Mouse (Mus musculus) kidney, embryonic 15.5 days (tissue): ENCODE results near the gene Gm42791. TPM values are rescaled to one million over a fixed set of nuclear protein-coding genes. Genes with fewer than 3 reads are reported as not detected.

Experiments used
- ATAC-seq: fragments of 200-750 bp; cut with Nextera tagmentation; replicated peaks from 2 replicates; pipeline ENCODE4 v1.8.0; 2017; ENCODE audit warnings: moderate TSS enrichment; ENCODE audit not compliant: low FRiP score
- H3K27ac ChIP-seq: fragments of 300-500 bp; sonication (generic); 2 replicates; pipeline ENCODE4 v1.5.1; 2015; ENCODE audit warnings: mild to moderate bottlenecking, inconsistent platforms
- H3K27me3 ChIP-seq: fragments of 300-500 bp; sonication (generic); 2 replicates; pipeline ENCODE4 v1.6.1; 2015; ENCODE audit warnings: inconsistent platforms
- H3K36me3 ChIP-seq: fragments of 300-500 bp; sonication (generic); 2 replicates; pipeline ENCODE4 v1.6.1; 2015; ENCODE audit warnings: inconsistent platforms
- H3K4me1 ChIP-seq: fragments of 300-500 bp; sonication (generic); 2 replicates; pipeline ENCODE4 v1.6.1; 2015; ENCODE audit warnings: inconsistent platforms
- H3K4me2 ChIP-seq: fragments of 300-500 bp; sonication (generic); 2 replicates; pipeline ENCODE4 v1.6.1; 2015; ENCODE audit warnings: moderate library complexity, mild to moderate bottlenecking, inconsistent platforms
- H3K4me3 ChIP-seq: fragments of 300-500 bp; sonication (generic); replicated peaks from 2 replicates; pipeline ENCODE4 v1.5.1; 2015; ENCODE audit warnings: mild to moderate bottlenecking, inconsistent platforms
- H3K9ac ChIP-seq: fragments of 300-500 bp; sonication (generic); 2 replicates; pipeline ENCODE4 v1.6.1; 2015; ENCODE audit warnings: mild to moderate bottlenecking, inconsistent platforms
- H3K9me3 ChIP-seq: fragments of 300-500 bp; sonication (generic); replicated peaks from 2 replicates; pipeline ENCODE4 v1.6.1; 2016; ENCODE audit warnings: inconsistent platforms
- WGBS: fragments of 180-500 bp; shearing (Covaris S2); methylation state at CpG from one replicate; pipeline ENCODE4 v1.1.7; 2015; ENCODE audit warnings: mixed read lengths; 5-methylcytosine and 5-hydroxymethylcytosine counted together
- polyA plus RNA-seq: library from polyadenylated mRNA; unstranded; fragments of >200 nt; fragmentation: Nextera tagmentation; extraction: Ambion mirVana; gene quantifications from 2 replicates; pipeline ENCODE4 v1.2.1, GENCODE M21; 2015

Gene Gm42791
- 3.2 TPM in 1 of 2 replicates, not detected in the other for polyA plus RNA-seq

DNA sequence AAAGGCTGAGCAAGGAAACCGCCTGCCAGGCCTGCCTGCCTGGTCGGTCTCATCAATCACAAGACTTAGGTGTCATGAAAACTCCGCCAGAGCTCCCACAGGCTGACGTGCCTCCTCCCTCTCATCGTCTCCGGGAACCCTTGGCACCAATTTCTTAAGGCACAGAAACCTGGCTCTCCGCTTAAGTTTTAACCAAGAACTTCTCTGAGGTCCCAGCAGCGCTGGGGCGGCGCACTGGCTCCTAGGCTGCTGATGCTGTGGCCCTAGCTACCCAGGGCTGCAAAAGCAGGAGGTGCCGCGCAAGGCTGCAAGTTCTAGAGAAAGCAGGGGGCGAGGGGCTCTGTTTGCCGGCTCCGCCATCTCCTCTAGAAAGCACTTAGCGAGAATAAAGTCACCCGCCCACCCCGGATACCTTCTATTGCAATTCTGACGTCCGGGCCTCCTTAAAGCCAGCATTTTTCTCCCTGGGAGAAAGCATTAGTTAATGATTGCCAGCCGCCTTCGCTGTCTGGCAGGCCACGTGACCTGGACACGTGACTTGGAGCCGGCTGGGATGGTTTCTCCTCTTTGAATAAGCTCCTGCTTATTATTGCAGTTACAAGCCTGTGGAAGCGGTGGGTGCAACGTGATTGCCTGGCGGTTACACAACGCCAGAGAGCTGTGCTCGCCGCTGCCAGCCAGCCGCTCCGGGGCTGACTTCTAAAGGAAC, at the start of gene Gm42791:
Gene Gm42791 (minus strand): TSS at position 442 of the 709 bp plus-strand sequence.
- Histone ChIP-seq H3K27ac (peak within 1 kb of the TSS; percentile 98), H3K27me3 (no peaks in the 10 kb centered on the region), H3K9ac (peak within 1 kb of the TSS; percentile 69), H3K4me3 (peak within 1 kb of the TSS; percentile 56), H3K4me1 (peaks cover 59% of the 10 kb centered on the region), H3K4me2 (peak within 1 kb of the TSS; percentile 80), H3K36me3 (no peaks in the 10 kb centered on the region), H3K9me3 (no peaks in the 10 kb centered on the region)
- ATAC-seq = peak; percentile 81
- under 1% methylated on average over 33 of the region's 33 CpGs for whole genome bisulfite sequencing

DNA sequence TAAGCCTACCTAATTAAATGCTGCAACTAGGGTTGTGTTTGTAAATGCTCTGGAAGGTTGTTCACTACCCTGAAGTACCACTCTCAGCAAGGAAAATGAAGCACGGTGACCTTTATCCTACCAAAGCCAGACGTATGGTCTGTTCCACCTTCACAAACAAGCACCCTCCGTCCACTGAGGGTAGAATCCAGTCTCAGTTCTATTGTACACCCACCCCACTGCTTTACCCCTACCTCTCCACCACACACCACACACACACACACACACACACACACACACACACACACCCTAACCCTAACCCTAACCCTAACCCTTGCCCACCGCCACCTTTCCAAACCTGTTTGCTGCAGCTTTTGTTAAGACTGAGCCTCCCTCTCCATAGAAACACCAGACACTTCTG, 49.1 kb upstream of the Gm42791 start:
- no peak for ATAC-seq
- Histone ChIP-seq H3K4me3 (no peak overlapping the region), H3K27ac (no peak overlapping the region), H3K4me2 (no peak overlapping the region), H3K4me1 (no peaks in the 10 kb centered on the region), H3K9me3 (peaks cover 4% of the 10 kb centered on the region; the same call in 1 of the 2 replicates), H3K27me3 (no peaks in the 10 kb centered on the region), H3K9ac (no peak overlapping the region), H3K36me3 (peaks cover 26% of the 10 kb centered on the region)
- 72% methylated on average over 4 of the region's 4 CpGs for WGBS

DNA sequence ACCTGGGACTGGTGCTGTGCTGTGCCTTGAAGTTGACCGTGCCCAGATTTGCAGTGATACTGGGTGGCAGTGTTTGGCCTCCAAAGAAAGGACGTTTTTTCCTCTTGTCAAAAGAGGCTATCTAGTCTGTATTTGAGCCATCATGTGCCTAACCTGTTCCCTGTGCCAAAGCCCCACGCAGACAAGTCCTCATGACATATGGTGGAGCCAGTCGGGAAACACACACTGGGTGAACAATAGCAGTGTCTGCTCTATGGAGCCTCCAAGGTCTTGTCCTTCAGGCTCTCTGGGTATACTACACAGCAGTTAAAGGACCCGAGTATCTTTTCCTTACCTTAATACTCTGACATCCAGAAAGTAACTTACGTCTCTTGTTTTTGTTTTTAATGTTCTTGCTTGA, 48.3 kb upstream of the Gm42791 start:
- H3K4me2 ChIP-seq = no peak overlapping the region
- no peak overlapping the region for H3K4me3 ChIP-seq
- no peaks in the 10 kb centered on the region for H3K4me1 ChIP-seq
- ATAC-seq = no peak
- H3K27ac ChIP-seq = no peak overlapping the region
- H3K27me3 ChIP-seq = no peaks in the 10 kb centered on the region
- H3K9me3 ChIP-seq = peaks cover 4% of the 10 kb centered on the region; the same call in 1 of the 2 replicates
- H3K9ac ChIP-seq = no peak overlapping the region
- 82% methylated on average over 6 of the region's 6 CpGs for WGBS
- H3K36me3 ChIP-seq = peaks cover 21% of the 10 kb centered on the region

DNA sequence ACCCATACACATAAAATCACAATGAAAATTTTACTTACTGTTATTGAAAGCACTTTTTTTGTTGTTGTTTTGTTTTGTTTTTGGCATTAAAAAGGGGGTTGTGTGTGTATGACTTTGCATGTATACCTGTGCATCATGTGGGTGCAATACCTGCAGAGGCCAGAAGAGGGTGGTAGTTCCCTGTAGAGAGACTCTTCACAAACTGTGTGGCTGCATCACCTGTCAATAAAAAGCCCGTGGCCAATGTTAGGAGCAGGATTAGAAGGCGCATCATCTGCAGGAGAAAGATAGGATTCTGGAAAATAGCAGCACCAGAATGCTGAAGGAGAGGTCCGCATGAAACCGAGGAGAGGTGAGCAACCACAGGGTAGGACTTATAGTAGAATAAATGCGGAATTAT, 44.9 kb upstream of the Gm42791 start:
- H3K4me2 ChIP-seq = no peak overlapping the region
- ATAC-seq = no peak
- H3K4me1 ChIP-seq = peaks cover 7% of the 10 kb centered on the region; the same call in 1 of the 2 replicates
- no peaks in the 10 kb centered on the region for H3K36me3 ChIP-seq
- no peaks in the 10 kb centered on the region for H3K27me3 ChIP-seq
- no peak overlapping the region for H3K4me3 ChIP-seq
- peaks cover 9% of the 10 kb centered on the region for H3K9me3 ChIP-seq
- 89% methylated on average over 5 of the region's 5 CpGs for WGBS
- H3K27ac ChIP-seq = no peak overlapping the region
- H3K9ac ChIP-seq = no peak overlapping the region

DNA sequence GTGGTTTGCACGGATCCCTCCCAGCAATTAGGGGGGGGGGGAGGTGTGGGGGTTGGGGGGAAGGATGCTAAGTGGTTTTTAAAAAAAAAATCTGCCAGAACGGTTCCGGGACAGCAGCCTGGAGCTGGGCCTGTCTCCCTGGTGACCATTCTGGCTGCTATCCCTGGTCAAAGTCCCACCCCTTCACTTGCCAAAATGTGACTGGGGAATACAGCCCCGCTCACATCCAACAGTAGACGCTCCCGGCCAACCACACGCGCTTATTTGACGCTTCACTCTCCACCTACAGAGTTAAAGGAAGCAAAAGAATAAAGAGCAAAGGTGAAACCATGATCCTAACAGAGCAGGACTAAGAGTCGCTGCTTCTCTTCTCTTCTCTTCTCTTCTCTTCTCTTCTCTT, 42.8 kb upstream of the Gm42791 start:
- ATAC-seq = no peak
- no peak overlapping the region for H3K27ac ChIP-seq
- WGBS = 29% methylated on average over 10 of the region's 10 CpGs
- H3K27me3 ChIP-seq = no peaks in the 10 kb centered on the region
- H3K36me3 ChIP-seq = no peaks in the 10 kb centered on the region
- no peak overlapping the region for H3K4me3 ChIP-seq
- H3K9me3 ChIP-seq = peaks cover 9% of the 10 kb centered on the region
- peaks cover 7% of the 10 kb centered on the region; the same call in 1 of the 2 replicates for H3K4me1 ChIP-seq
- H3K9ac ChIP-seq = no peak overlapping the region
- no peak overlapping the region for H3K4me2 ChIP-seq

DNA sequence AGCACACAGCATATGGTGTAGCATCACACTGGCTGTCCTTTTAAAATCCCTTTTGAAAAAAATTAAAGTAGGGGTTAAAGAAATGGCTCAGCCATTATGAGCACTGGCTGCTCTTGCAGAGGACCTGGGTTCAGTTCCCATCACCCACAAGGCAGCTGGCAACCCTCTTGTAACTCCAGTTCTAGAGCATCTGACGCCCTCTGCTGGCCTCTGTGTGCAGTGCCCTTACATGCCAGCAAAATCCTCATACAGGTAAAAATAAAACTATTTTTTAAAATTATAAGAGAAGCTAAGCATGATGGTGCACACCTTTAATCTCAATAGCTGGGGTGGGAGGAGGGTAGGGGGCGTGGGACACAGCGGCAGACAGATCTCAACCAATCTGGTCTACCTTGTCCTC, 42.0 kb upstream of the Gm42791 start:
- H3K9me3 ChIP-seq = peaks cover 9% of the 10 kb centered on the region
- peaks cover 10% of the 10 kb centered on the region for H3K4me1 ChIP-seq
- no peak overlapping the region for H3K4me3 ChIP-seq
- ATAC-seq = no peak
- 95% methylated on average over 3 of the region's 3 CpGs for WGBS
- no peaks in the 10 kb centered on the region for H3K36me3 ChIP-seq
- no peak overlapping the region for H3K27ac ChIP-seq
- H3K27me3 ChIP-seq = no peaks in the 10 kb centered on the region
- H3K4me2 ChIP-seq = no peak overlapping the region
- no peak overlapping the region for H3K9ac ChIP-seq

DNA sequence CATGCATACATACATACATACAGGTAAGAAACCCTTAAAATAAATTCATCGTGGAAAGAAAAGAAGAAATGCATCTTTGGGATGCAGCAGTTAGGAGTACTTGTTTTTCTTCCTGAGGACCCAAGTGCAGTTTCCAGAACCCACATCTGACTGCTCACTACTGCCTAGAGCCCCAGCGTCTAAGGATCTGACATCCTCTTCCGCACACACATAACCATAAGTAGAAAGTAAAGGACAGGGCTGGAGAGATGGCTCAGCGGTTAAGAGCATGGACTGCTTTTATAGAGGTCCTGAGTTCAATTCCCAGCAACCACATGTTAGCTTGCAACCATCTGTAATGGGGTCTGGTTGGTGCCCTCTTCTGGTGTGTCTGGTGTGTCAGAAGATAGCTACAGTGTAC, 37.5 kb upstream of the Gm42791 start:
- H3K9ac ChIP-seq = no peak overlapping the region
- H3K9me3 ChIP-seq = peaks cover 6% of the 10 kb centered on the region
- H3K36me3 ChIP-seq = no peaks in the 10 kb centered on the region
- H3K27ac ChIP-seq = no peak overlapping the region
- 93% methylated on average over 4 of the region's 4 CpGs for WGBS
- no peak for ATAC-seq
- peaks cover 27% of the 10 kb centered on the region for H3K4me1 ChIP-seq
- no peak overlapping the region for H3K4me2 ChIP-seq
- no peaks in the 10 kb centered on the region for H3K27me3 ChIP-seq
- no peak overlapping the region for H3K4me3 ChIP-seq

DNA sequence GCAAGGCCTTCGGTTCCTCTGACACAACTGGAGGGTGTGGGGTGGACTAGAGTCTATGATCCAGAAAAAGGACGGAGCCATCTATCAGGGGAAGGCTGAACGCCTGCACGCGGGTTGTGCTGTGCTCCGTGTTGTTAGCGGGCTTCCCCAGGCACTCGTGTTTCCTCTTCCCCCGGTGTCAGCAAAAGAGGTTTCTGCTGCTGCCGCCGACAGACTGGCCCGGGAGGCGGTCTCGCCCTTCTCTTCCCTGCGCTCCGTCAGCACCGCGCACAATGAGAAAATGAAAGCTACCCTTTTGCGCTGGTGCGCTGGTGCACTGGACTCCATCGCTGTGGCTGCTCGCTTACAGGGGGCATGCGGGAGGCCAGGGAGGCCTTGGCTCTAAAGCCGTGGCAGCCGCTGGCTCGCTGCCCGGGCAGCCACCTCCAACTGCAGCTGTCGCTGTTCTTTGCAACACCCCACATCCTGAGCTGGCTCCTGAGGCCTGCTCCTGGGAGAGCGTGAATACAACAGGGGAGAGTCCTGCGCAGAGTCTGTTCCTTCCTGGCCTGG, 36.3 kb upstream of the Gm42791 start:
- H3K36me3 ChIP-seq = no peaks in the 10 kb centered on the region
- WGBS = 2% methylated on average over 30 of the region's 30 CpGs
- H3K4me3 ChIP-seq = peak overlapping the region; percentile 44
- peak; percentile 77 for ATAC-seq
- peak overlapping the region; percentile 74 for H3K4me2 ChIP-seq
- peaks cover 24% of the 10 kb centered on the region for H3K4me1 ChIP-seq
- peak overlapping the region; percentile 92 for H3K27ac ChIP-seq
- no peaks in the 10 kb centered on the region for H3K9me3 ChIP-seq
- peak overlapping the region; percentile 59 for H3K9ac ChIP-seq
- no peaks in the 10 kb centered on the region for H3K27me3 ChIP-seq

DNA sequence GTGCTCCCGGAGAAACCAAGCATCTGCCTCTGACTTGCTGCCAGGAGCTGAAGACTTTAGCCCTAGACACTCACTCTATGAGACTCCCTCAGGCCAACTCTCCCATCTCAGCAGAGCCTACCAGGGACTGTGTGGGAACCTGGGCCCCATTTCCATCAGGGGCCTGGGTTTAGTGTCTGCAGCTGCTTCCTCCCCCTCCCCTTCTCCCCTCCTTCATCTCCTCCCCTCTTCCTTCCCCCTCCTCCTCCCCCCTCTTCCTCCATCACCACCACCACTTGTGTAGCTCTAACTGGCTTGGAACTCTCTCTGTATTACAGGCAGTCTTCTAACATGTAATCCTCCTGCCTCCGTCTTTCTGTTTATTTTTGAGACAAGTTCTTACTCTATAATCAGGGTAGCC, 35.2 kb upstream of the Gm42791 start:
- H3K4me1 ChIP-seq = peaks cover 24% of the 10 kb centered on the region
- H3K9ac ChIP-seq = no peak overlapping the region; the same call in 1 of the 2 replicates
- H3K27me3 ChIP-seq = no peaks in the 10 kb centered on the region
- H3K4me3 ChIP-seq = no peak overlapping the region
- peak overlapping the region; percentile 92 for H3K27ac ChIP-seq
- H3K4me2 ChIP-seq = no peak overlapping the region
- no peaks in the 10 kb centered on the region for H3K9me3 ChIP-seq
- ATAC-seq = no peak
- 50% methylated on average over 2 of the region's 2 CpGs for WGBS
- no peaks in the 10 kb centered on the region for H3K36me3 ChIP-seq

DNA sequence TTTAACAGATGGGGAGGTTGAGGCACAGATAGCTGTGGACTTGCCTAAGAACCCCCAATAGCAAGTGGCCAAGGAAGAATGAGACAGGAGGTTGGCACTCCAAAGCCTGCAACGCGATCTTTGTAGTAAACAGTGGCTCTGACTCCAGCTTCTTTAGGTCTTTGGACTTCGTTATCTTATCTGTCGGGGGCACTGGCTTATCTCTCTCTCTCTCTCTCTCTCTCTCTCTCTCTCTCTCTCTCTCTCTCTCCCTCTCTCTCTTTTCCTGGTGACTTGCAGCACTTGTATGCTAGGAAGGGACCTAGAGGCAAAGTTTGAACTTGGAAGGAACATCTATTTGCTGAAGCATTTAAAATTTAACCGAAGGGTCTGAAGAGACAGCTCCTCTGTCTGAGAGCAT, 33.4 kb upstream of the Gm42791 start:
- Histone ChIP-seq H3K36me3 (no peaks in the 10 kb centered on the region), H3K4me2 (no peak overlapping the region), H3K27ac (0 out of 2 replicates have a peak overlapping the region, but pooled peaks have one; percentile 27), H3K4me1 (peaks cover 24% of the 10 kb centered on the region), H3K4me3 (no peak overlapping the region), H3K9ac (no peak overlapping the region), H3K27me3 (no peaks in the 10 kb centered on the region), H3K9me3 (no peaks in the 10 kb centered on the region)
- 78% methylated on average over 5 of the region's 5 CpGs for WGBS
- no peak for ATAC-seq

DNA sequence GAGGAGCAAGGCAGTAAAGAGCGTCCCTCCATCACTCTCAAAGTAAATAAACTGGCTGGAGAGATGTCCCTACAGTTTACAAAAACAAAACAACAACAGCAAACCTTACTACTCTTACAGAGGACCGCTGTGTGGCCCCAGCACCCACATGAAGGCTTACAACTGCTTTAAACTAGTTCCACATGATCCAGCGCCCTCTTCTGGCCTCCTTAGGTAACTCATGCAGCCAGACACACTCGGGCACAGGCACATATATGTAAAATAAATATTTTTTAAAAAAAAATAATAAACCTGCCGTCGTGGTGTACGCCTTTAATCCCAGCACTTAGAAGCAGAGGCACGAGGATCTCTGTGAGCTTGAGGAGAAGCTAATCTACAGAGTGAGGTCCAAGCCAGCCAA, 32.4 kb upstream of the Gm42791 start:
- Histone ChIP-seq H3K4me1 (peaks cover 24% of the 10 kb centered on the region), H3K9ac (no peak overlapping the region), H3K27ac (no peak overlapping the region), H3K36me3 (no peaks in the 10 kb centered on the region), H3K27me3 (no peaks in the 10 kb centered on the region), H3K4me3 (no peak overlapping the region), H3K4me2 (no peak overlapping the region), H3K9me3 (no peaks in the 10 kb centered on the region)
- ATAC-seq = no peak
- WGBS = 80% methylated on average over 8 of the region's 8 CpGs

DNA sequence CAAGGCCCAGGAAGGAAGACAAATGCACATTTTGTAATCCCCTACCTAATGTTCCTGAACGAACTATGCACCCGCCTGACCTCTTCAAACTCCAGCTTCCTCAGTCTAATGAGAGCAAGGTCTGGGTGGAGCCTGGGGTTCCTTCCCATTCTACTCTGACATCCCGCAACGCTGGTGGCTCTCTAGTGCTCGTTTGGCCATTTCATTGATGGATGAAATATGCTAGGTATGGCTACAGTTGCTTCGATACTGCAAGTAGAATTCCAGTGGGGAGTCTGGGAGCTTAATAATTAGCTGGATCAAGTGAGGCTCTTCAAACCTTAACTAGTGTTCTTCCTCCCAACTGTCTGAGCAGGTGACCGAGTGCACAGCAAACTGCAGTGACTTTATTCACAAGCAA, 26.2 kb upstream of the Gm42791 start:
- 30% methylated on average over 7 of the region's 7 CpGs for WGBS
- ATAC-seq = peak; percentile 25; the same call in 1 of the 2 replicates
- Histone ChIP-seq H3K36me3 (no peaks in the 10 kb centered on the region), H3K4me3 (no peak overlapping the region), H3K9me3 (no peaks in the 10 kb centered on the region), H3K9ac (no peak overlapping the region), H3K4me2 (peak overlapping the region; percentile 39), H3K4me1 (peaks cover 22% of the 10 kb centered on the region), H3K27ac (no peak overlapping the region), H3K27me3 (no peaks in the 10 kb centered on the region)
